Mouse (Mus musculus) forebrain, postnatal 0 days (tissue): ENCODE data around the gene Ccdc188. TPM values are rescaled to one million over a fixed set of nuclear protein-coding genes. Genes with fewer than 3 reads are reported as not detected.
A peak's percentile ranks its signal among the peaks of the same experiment; 100 is the strongest.

Experiments
- ATAC-seq: fragments of 200-750 bp; cut with Nextera tagmentation; 2 replicates; pipeline ENCODE4 v1.8.0; 2017; ENCODE audit warnings: mild to moderate bottlenecking, moderate library complexity
- DNase-seq: peaks from one replicate; pipeline ENCODE4 v3.0.0-alpha.2; 2015
- H3K27ac ChIP-seq: fragments of 300-500 bp; sonication (generic); 2 replicates; pipeline ENCODE4 v1.5.1; 2014; ENCODE audit warnings: low read depth, mild to moderate bottlenecking, antibody characterized with exemption, low read length, moderate library complexity, mixed read lengths
- H3K27me3 ChIP-seq: fragments of 300-500 bp; sonication (generic); 2 replicates; pipeline ENCODE4 v1.6.1; 2014; ENCODE audit warnings: mild to moderate bottlenecking, low read length, mixed read lengths; ENCODE audit not compliant: insufficient read depth
- H3K36me3 ChIP-seq: fragments of 300-500 bp; sonication (generic); 2 replicates; pipeline ENCODE4 v1.6.1; 2014; ENCODE audit warnings: mild to moderate bottlenecking, moderate library complexity; ENCODE audit not compliant: insufficient read depth
- H3K4me1 ChIP-seq: fragments of 300-500 bp; sonication (generic); 2 replicates; pipeline ENCODE4 v1.6.1; 2014; ENCODE audit warnings: antibody characterized with exemption; ENCODE audit not compliant: insufficient read depth
- H3K4me2 ChIP-seq: fragments of 300-500 bp; sonication (generic); 2 replicates; pipeline ENCODE4 v1.6.1; 2014; ENCODE audit warnings: low read depth, mild to moderate bottlenecking, moderate library complexity
- H3K4me3 ChIP-seq: fragments of 300-500 bp; sonication (generic); 2 replicates; pipeline ENCODE4 v1.5.1; 2014; ENCODE audit warnings: low read depth, low read length, mixed read lengths
- H3K9ac ChIP-seq: fragments of 300-500 bp; sonication (generic); 2 replicates; pipeline ENCODE4 v1.6.1; 2014; ENCODE audit warnings: mild to moderate bottlenecking
- H3K9me3 ChIP-seq: fragments of 300-500 bp; sonication (generic); 2 replicates; pipeline ENCODE4 v1.6.1; 2016; ENCODE audit warnings: low read length
- CTCF ChIP-seq: sonication (generic); IDR thresholded peaks from 2 replicates; pipeline ENCODE4 v1.5.1; 2016; ENCODE audit warnings: antibody characterized with exemption, control low read depth, low read depth
- WGBS: fragments of 180-500 bp; shearing (Covaris S2); extraction: QIAGEN DNeasy Blood & Tissue Kit; methylation state at CpG from one replicate; pipeline ENCODE4 v1.1.7; 2014; 5-methylcytosine and 5-hydroxymethylcytosine counted together
- polyA plus RNA-seq: library from polyadenylated mRNA; unstranded; fragments of >200 nt; fragmentation: Nextera tagmentation; extraction: Ambion mirVana; gene quantifications from 2 replicates; pipeline ENCODE4 v1.2.1, GENCODE M21; 2015
- total RNA-seq: library from RNA; depleted of rRNA; stranded (reverse); fragments of >200 nt; gene quantifications from 2 replicates; pipeline ENCODE4 v1.2.3, GENCODE M21; 2014

The Ccdc188 gene
- total and polyA plus RNA-seq, 2 experiments from 2014 or later: 0.11 TPM; not detected in 1

- DNase-seq: no peak
- Histone ChIP-seq H3K27me3 (no peaks in the 10 kb centered on the region), H3K36me3 (peaks cover 12% of the 10 kb centered on the region), H3K4me1 (peaks cover 10% of the 10 kb centered on the region), H3K4me3 (peak overlapping the region; percentile 84), H3K9ac (peak overlapping the region; percentile 81), H3K27ac (peak overlapping the region; percentile 89), H3K4me2 (peak overlapping the region; percentile 85), H3K9me3 (no peaks in the 10 kb centered on the region)
- ATAC-seq: peak; percentile 4; the same call in 1 of the 2 replicates
- TF ChIP-seq CTCF: no peak
- 16% methylated on average over 13 of the region's 13 CpGs for WGBS
Observed at GRCm38 (mm10) chr16:18233919-18234670, 16.4 kb downstream of the Ccdc188 start.

- no peaks in the 10 kb centered on the region for H3K9me3 ChIP-seq
- no peak for TF ChIP-seq CTCF
- H3K9ac ChIP-seq: peak within 1 kb of the TSS; percentile 81
- H3K4me3 ChIP-seq: peak within 1 kb of the TSS; percentile 84
- peaks cover 10% of the 10 kb centered on the region for H3K4me1 ChIP-seq
- peak within 1 kb of the TSS; percentile 89 for H3K27ac ChIP-seq
- no peaks in the 10 kb centered on the region for H3K27me3 ChIP-seq
- peak; percentile 84 for DNase-seq
- H3K36me3 ChIP-seq: peaks cover 18% of the 10 kb centered on the region
- H3K4me2 ChIP-seq: peak within 1 kb of the TSS; percentile 85
- WGBS: 1% methylated on average over 51 of the region's 79 CpGs
- ATAC-seq: peak; percentile 90
Observed at GRCm38 (mm10) chr16:18234671-18235388, 17.2 kb downstream of the Ccdc188 start, which contains the start of gene Zdhhc8. Gene Zdhhc8 (minus strand): TSS chr16:18235136.

DNA sequence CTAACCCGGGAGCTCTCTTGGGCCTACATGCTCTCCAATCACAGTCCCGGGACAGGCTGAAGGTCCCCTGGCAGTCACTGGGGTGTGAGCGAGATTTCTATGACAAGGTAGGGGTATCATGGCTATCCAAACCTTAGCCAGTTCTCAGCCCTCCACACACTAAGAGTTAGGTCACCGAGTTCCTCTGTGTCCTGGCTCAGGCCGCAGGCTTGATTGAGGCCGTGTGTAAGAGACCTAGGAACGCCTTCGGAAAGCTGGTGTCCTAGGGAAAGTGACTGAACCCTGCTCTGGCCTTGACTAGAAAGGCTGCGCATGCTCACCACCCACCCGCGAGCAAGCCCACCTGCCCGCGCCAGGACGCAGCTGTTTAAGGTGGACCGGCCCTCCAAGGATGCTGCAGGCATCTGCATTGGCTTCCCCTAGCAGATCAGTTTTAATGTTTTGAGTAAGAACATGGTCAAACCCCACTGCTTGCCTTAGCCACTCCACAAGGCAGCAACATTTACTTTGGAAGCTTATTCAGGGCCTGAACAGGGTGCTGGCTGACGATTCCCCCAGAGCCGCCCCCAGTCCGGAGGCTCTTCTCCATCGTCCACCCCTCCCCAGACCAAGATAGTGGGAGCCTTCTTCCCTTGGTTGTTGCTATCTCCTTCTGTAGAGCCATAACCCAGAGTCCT lies 17.8 kb downstream of the Ccdc188 start:
- H3K27me3 ChIP-seq: no peaks in the 10 kb centered on the region
- WGBS: 5% methylated on average over 19 of the region's 19 CpGs
- H3K36me3 ChIP-seq: peaks cover 25% of the 10 kb centered on the region
- peak overlapping the region; percentile 85 for H3K4me2 ChIP-seq
- ATAC-seq (peak; percentile 80), DNase-seq (peak; percentile 78)
- H3K4me1 ChIP-seq: peaks cover 10% of the 10 kb centered on the region
- peak overlapping the region; percentile 89 for H3K27ac ChIP-seq
- peak overlapping the region; percentile 84 for H3K4me3 ChIP-seq
- no peak for TF ChIP-seq CTCF
- peak overlapping the region; percentile 81 for H3K9ac ChIP-seq
- no peaks in the 10 kb centered on the region for H3K9me3 ChIP-seq

- Histone ChIP-seq H3K4me1 (peaks cover 10% of the 10 kb centered on the region), H3K9ac (no peak overlapping the region), H3K4me3 (no peak overlapping the region), H3K9me3 (no peaks in the 10 kb centered on the region), H3K4me2 (peak overlapping the region; percentile 85; the same call in 1 of the 2 replicates), H3K27ac (no peak overlapping the region), H3K27me3 (no peaks in the 10 kb centered on the region), H3K36me3 (peaks cover 38% of the 10 kb centered on the region)
- WGBS: 73% methylated on average over 7 of the region's 7 CpGs
- no peak for TF ChIP-seq CTCF
- ATAC-seq (no peak), DNase-seq (no peak)
Observed at GRCm38 (mm10) chr16:18236676-18237501, 19.2 kb downstream of the Ccdc188 start.

GRCm38 (mm10) chr16:18241581-18241980 lies 23.9 kb downstream of the Ccdc188 start:
- 96% methylated on average over 10 of the region's 10 CpGs for WGBS
- Histone ChIP-seq H3K9ac (no peak overlapping the region), H3K4me3 (no peak overlapping the region), H3K9me3 (no peaks in the 10 kb centered on the region), H3K27me3 (no peaks in the 10 kb centered on the region), H3K27ac (no peak overlapping the region), H3K36me3 (peaks cover 82% of the 10 kb centered on the region), H3K4me1 (no peaks in the 10 kb centered on the region), H3K4me2 (no peak overlapping the region)
- TF ChIP-seq CTCF: no peak
- no peak for DNase-seq
- ATAC-seq: no peak
